Comparison of ENCODE assay signal across 8 mouse cellular contexts in genomic region chr13:43094365-43094764, GRCm38 (mm10).
A peak's percentile ranks its signal among the peaks of the same experiment; 100 is the strongest.
DNase-seq lines count a peak whose midpoint lies in the region; ATAC-seq and TF ChIP-seq lines count a peak whose summit lies in the region.

No protein-coding gene starts in this region.

- H3K27ac ChIP-seq in liver, postnatal 0 days (ENCODE audit: low read depth), result no peak overlapping the region
- no peak overlapping the region for H3K27ac ChIP-seq in stomach, postnatal 0 days (replicated peaks)

- H3K27me3 ChIP-seq in liver, postnatal 0 days (ENCODE audit: insufficient read depth, low read length), result no peaks in the 10 kb centered on the region
- no peaks in the 10 kb centered on the region for H3K27me3 ChIP-seq in stomach, postnatal 0 days (ENCODE audit: control insufficient read depth, insufficient read depth, low read length)

- no peaks in the 10 kb centered on the region for H3K4me1 ChIP-seq in liver, postnatal 0 days (ENCODE audit: insufficient read depth)
- no peaks in the 10 kb centered on the region for H3K4me1 ChIP-seq in lung, adult 2 months (ENCODE audit: control insufficient read depth, insufficient read depth, low read length)
- no peaks in the 10 kb centered on the region for H3K4me1 ChIP-seq in stomach, postnatal 0 days (replicated peaks; ENCODE audit: control insufficient read depth, insufficient read depth)

- no peaks in the 10 kb centered on the region for H3K9me3 ChIP-seq in liver, postnatal 0 days (ENCODE audit: low read length)
- H3K9me3 ChIP-seq in stomach, postnatal 0 days (ENCODE audit: control insufficient read depth, low read length), result no peaks in the 10 kb centered on the region

- TF ChIP-seq EP300 in liver, postnatal 0 days (IDR thresholded peaks at IDR 0.05; ENCODE audit: low read depth), result no peak
- no peak for TF ChIP-seq EP300 in stomach, postnatal 0 days (optimal IDR thresholded peaks at IDR 0.05)

- no peak overlapping the region for H3K9ac ChIP-seq in liver, postnatal 0 days (replicated peaks)
- H3K9ac ChIP-seq in stomach, postnatal 0 days (ENCODE audit: low read length), result no peak overlapping the region

- 41% methylated on average over 7 of the region's 7 CpGs for WGBS in liver, postnatal 0 days (ENCODE audit: insufficient replicate concordance)
- 44% methylated on average over 7 of the region's 7 CpGs for WGBS in lung, adult 2 months
- 48% methylated on average over 7 of the region's 7 CpGs for WGBS in stomach, postnatal 0 days

- no peak overlapping the region for H3K4me2 ChIP-seq in liver, postnatal 0 days (ENCODE audit: low read depth, low read length)
- H3K4me2 ChIP-seq in stomach, postnatal 0 days (replicated peaks; ENCODE audit: low read depth), result no peak overlapping the region

- DNase-seq in liver, postnatal 0 days, result no peak
- no peak for DNase-seq in liver
- DNase-seq in adrenal gland, adult 2 months, result peak; percentile 24
- peak; percentile 44 to 67 for DNase-seq in heart, postnatal 10 days
- peak; percentile 24 for DNase-seq in lung, adult 2 months
- DNase-seq in stomach, postnatal 0 days (ENCODE audit: low spot score), result no peak
- no peak for DNase-seq in spleen, adult 12 weeks (ENCODE audit: low spot score)

- H3K4me3 ChIP-seq in liver, postnatal 0 days (ENCODE audit: low read depth, low read length), result no peak overlapping the region
- no peak overlapping the region for H3K4me3 ChIP-seq in lung, adult 2 months (replicated peaks; ENCODE audit: extremely low read depth, low read depth, low read length)
- H3K4me3 ChIP-seq in stomach, postnatal 0 days (ENCODE audit: low read depth, low read length), result no peak overlapping the region

- intact Hi-C loops in heart, postnatal 10 days (cut with DNase I), result loop anchor here (1.0 kb wide), 1 partner anchor 259 kb away; no protein-coding TSS in a partner anchor

- TF ChIP-seq POLR2A in lung, adult 2 months (IDR thresholded peaks at IDR 0.05; ENCODE audit: borderline replicate concordance, extremely low read depth, low read depth, low read length), result no peak

- H3K36me3 ChIP-seq in liver, postnatal 0 days (replicated peaks; ENCODE audit: insufficient read depth, low read length), result no peaks in the 10 kb centered on the region
- H3K36me3 ChIP-seq in stomach, postnatal 0 days (ENCODE audit: control insufficient read depth, insufficient read depth, low read length), result no peaks in the 10 kb centered on the region

- no peak for ATAC-seq in liver, postnatal 0 days
- peak; percentile 80 for ATAC-seq in common myeloid progenitor, adult 5-6 weeks (replicated peaks; ENCODE audit: low read depth, poor library complexity, severe bottlenecking)
- ATAC-seq in stomach, postnatal 0 days (ENCODE audit: low FRiP score, low TSS enrichment), result no peak

- TF ChIP-seq CTCF in liver, postnatal 0 days (IDR thresholded peaks at IDR 0.05; ENCODE audit: low read depth), result peak; percentile 61
- peak; percentile 52 for TF ChIP-seq CTCF in lung, adult 2 months (IDR thresholded peaks at IDR 0.05; ENCODE audit: insufficient read depth, low read length)
- TF ChIP-seq CTCF in stomach, postnatal 0 days (IDR thresholded peaks at IDR 0.05; ENCODE audit: low read depth), result peak; percentile 77

Comparison
In these comparisons a context has a peak if more than half of its experiments do, and no peak if none do; other contexts are left out.
1. DNase-seq: peak in adrenal gland, adult 2 months (single experiment), heart, postnatal 10 days (2 of 2) and lung, adult 2 months (single experiment); none in liver, postnatal 0 days (single experiment), liver (single experiment), stomach, postnatal 0 days (single experiment) and spleen, adult 12 weeks (single experiment).
2. Peak in every context shown above with its lines, with median percentiles within 50 percentile points of each other: CTCF ChIP-seq.